Mouse (Mus musculus) heart, adult 18-20 months (tissue): ENCODE results near the gene Pkp3. TPM values are rescaled to one million over a fixed set of nuclear protein-coding genes. Genes with fewer than 3 reads are reported as not detected.

Experiments used
- total RNA-seq, 2 experiments: library from RNA; stranded (reverse); gene quantifications; 2 replicates each; pipeline ENCODE4 v1.2.3; 2021

Gene Pkp3
- total RNA-seq, 2 experiments from 2014 or later: 0.37 to 1.6 TPM

Other genes starting within 250 kb of the Pkp3 start
- gene Urah, start 243.2 kb upstream of the Pkp3 start, total RNA-seq: 1 to 10 TPM in 1 of 2 experiments, under 1 TPM in 1; 0.77 to 2.4 TPM
- gene Scgb1c1, start 232.7 kb upstream of the Pkp3 start, total RNA-seq: 10 to 100 TPM; 30.5 to 32.9 TPM
- not detected for gene Odf3, start 230.4 kb upstream of the Pkp3 start, total RNA-seq
- gene Gm45785, start 221.9 kb upstream of the Pkp3 start, total RNA-seq: not detected
- gene Ric8a, start 221.3 kb upstream of the Pkp3 start, total RNA-seq: 10 to 100 TPM; 18.4 to 21.2 TPM
- 1 to 10 TPM; 9.2 TPM for gene Bet1l, start 220.6 kb upstream of the Pkp3 start, total RNA-seq
- 10 to 100 TPM; 76.5 to 84.0 TPM for gene Psmd13, start 196.2 kb upstream of the Pkp3 start, total RNA-seq
- gene Sirt3, start 195.9 kb upstream of the Pkp3 start, total RNA-seq: 10 to 100 TPM; 61.9 to 69.3 TPM
- 1,000 to 10,000 TPM; 3,201 to 3,214 TPM for gene Cox8b, start 177.8 kb upstream of the Pkp3 start, total RNA-seq
- not detected for gene Nlrp6, start 157.3 kb upstream of the Pkp3 start, total RNA-seq
- gene Pgghg, start 136.8 kb upstream of the Pkp3 start, total RNA-seq: 1 to 10 TPM; 3.5 to 4.3 TPM
- under 1 TPM in 1 of 2 experiments, not detected in 1; 0.46 TPM for gene Ifitm5, start 127.9 kb upstream of the Pkp3 start, total RNA-seq
- not detected for gene Gm45717, start 122.3 kb upstream of the Pkp3 start, total RNA-seq
- gene Ifitm2, start 122.2 kb upstream of the Pkp3 start, total RNA-seq: 10 to 100 TPM; 98.8 to 99.4 TPM
- gene Ifitm1, start 111.0 kb upstream of the Pkp3 start, total RNA-seq: 1 to 10 TPM; 2.6 to 8.3 TPM
- gene Ifitm3, start 67.4 kb upstream of the Pkp3 start, total RNA-seq: 100 to 1,000 TPM in 1 of 2 experiments, 10 to 100 TPM in 1; 94.8 to 129 TPM
- gene Ifitm6, start 60.3 kb upstream of the Pkp3 start, total RNA-seq: not detected
- not detected for gene Gm17387, start 49.1 kb upstream of the Pkp3 start, total RNA-seq
- not detected for gene B4galnt4, start 17.1 kb upstream of the Pkp3 start, total RNA-seq
- gene Sigirr, start 22.4 kb downstream of the Pkp3 start, total RNA-seq: 1 to 10 TPM; 4.2 to 4.7 TPM
- gene Ano9, start 39.6 kb downstream of the Pkp3 start, total RNA-seq: not detected
- gene Ptdss2, start 44.2 kb downstream of the Pkp3 start, total RNA-seq: 10 to 100 TPM; 28.1 to 30.3 TPM
- 10 to 100 TPM; 71.5 to 77.6 TPM for gene Rnh1, start 94.6 kb downstream of the Pkp3 start, total RNA-seq
- 100 to 1,000 TPM in 1 of 2 experiments, 10 to 100 TPM in 1; 91.4 to 103 TPM for gene Hras, start 115.8 kb downstream of the Pkp3 start, total RNA-seq
- gene Lrrc56, start 115.9 kb downstream of the Pkp3 start, total RNA-seq: 1 to 10 TPM; 2.0 to 3.4 TPM
- not detected for gene Lmntd2, start 135.9 kb downstream of the Pkp3 start, total RNA-seq
- gene Rassf7, start 137.6 kb downstream of the Pkp3 start, total RNA-seq: under 1 TPM; 0.57 to 0.87 TPM
- gene Phrf1, start 150.6 kb downstream of the Pkp3 start, total RNA-seq: 10 to 100 TPM; 33.7 to 34.8 TPM
- 1 to 10 TPM; 2.3 to 3.1 TPM for gene Irf7, start 188.3 kb downstream of the Pkp3 start, total RNA-seq
- gene Cdhr5, start 198.6 kb downstream of the Pkp3 start, total RNA-seq: not detected
- gene Sct, start 200.9 kb downstream of the Pkp3 start, total RNA-seq: not detected
- not detected for gene Drd4, start 213.8 kb downstream of the Pkp3 start, total RNA-seq
- gene Deaf1, start 249.5 kb downstream of the Pkp3 start, total RNA-seq: 10 to 100 TPM; 11.7 to 12.6 TPM
- gene Tmem80, start 249.5 kb downstream of the Pkp3 start, total RNA-seq: 10 to 100 TPM; 14.6 to 15.7 TPM